ENCODE assay signal across 9 mouse cellular contexts in genomic region chr4:143379931-143380715, GRCm38 (mm10). TPM values are rescaled to one million over a fixed set of nuclear protein-coding genes. Genes with fewer than 3 reads are reported as not detected.
DNase-seq lines count a peak whose midpoint lies in the region; ATAC-seq lines count a peak whose summit lies in the region.
"Had no signal": no experiment of that assay in that cellular context is flagged by ENCODE, and none has a peak within 500 bp of the region (broad histone marks: within the 10 kb centered on the region; RNA-seq: fewer than 3 reads in every experiment).

No protein-coding gene starts in this region.

- no peak overlapping the region for H3K27ac ChIP-seq in heart, embryonic 15.5 days
- no peak overlapping the region for H3K27ac ChIP-seq in forebrain, embryonic 14.5 days (ENCODE audit: low read depth, low read length)
- H3K27ac ChIP-seq in midbrain, embryonic 12.5 days (replicated peaks): peak overlapping the region; percentile 57

- 0 out of 2 replicates have a peak overlapping the region, but pooled peaks have one; percentile 5 for H3K4me2 ChIP-seq in heart, embryonic 15.5 days
- no peak overlapping the region for H3K4me2 ChIP-seq in forebrain, embryonic 14.5 days (ENCODE audit: low read length)
- H3K4me2 ChIP-seq in midbrain, embryonic 12.5 days (replicated peaks): peak overlapping the region; percentile 40

- H3K36me3 ChIP-seq in heart, embryonic 15.5 days: no peaks in the 10 kb centered on the region
- no peaks in the 10 kb centered on the region for H3K36me3 ChIP-seq in forebrain, embryonic 14.5 days (ENCODE audit: control insufficient read depth, insufficient read depth, low read length)
- H3K36me3 ChIP-seq in midbrain, embryonic 12.5 days: no peaks in the 10 kb centered on the region

- intact Hi-C loops in heart, postnatal 25 days (cut with DNase I): loop anchor here (2.0 to 5.0 kb wide), 2 partner anchors 55 to 123 kb away; no protein-coding TSS in a partner anchor

- H3K9ac ChIP-seq in heart, embryonic 15.5 days: no peak overlapping the region
- H3K9ac ChIP-seq in forebrain, embryonic 14.5 days (ENCODE audit: low read length): no peak overlapping the region
- 0 out of 2 replicates have a peak overlapping the region, but pooled peaks have one; percentile 0 for H3K9ac ChIP-seq in midbrain, embryonic 12.5 days (replicated peaks)

- no peak for ATAC-seq in heart, embryonic 15.5 days (replicated peaks; ENCODE audit: insufficient number of reproducible peaks, insufficient read depth, low FRiP score, low read depth)
- ATAC-seq in forebrain, embryonic 14.5 days: peak; percentile 18; the same call in 1 of the 2 replicates
- ATAC-seq in midbrain, embryonic 12.5 days (ENCODE audit: low FRiP score, low read depth): peak; percentile 72

- H3K27me3 ChIP-seq in heart, embryonic 15.5 days: peaks cover 11% of the 10 kb centered on the region
- H3K27me3 ChIP-seq in forebrain, embryonic 14.5 days (replicated peaks; ENCODE audit: control insufficient read depth, insufficient read depth, low read length): no peaks in the 10 kb centered on the region
- peaks cover 7% of the 10 kb centered on the region; the same call in 1 of the 2 replicates for H3K27me3 ChIP-seq in midbrain, embryonic 12.5 days

- WGBS in heart, embryonic 15.5 days: 26% methylated on average over 15 of the region's 15 CpGs
- WGBS in forebrain, embryonic 14.5 days: 33% methylated on average over 15 of the region's 15 CpGs
- 21% methylated on average over 15 of the region's 15 CpGs for whole genome bisulfite sequencing in midbrain, embryonic 12.5 days

- no peaks in the 10 kb centered on the region for H3K9me3 ChIP-seq in heart, embryonic 15.5 days (replicated peaks)
- H3K9me3 ChIP-seq in forebrain, embryonic 14.5 days (replicated peaks; ENCODE audit: control insufficient read depth, low read length): no peaks in the 10 kb centered on the region
- H3K9me3 ChIP-seq in midbrain, embryonic 12.5 days: no peaks in the 10 kb centered on the region

- H3K4me1 ChIP-seq in heart, embryonic 15.5 days (replicated peaks): peaks cover 6% of the 10 kb centered on the region; the same call in 1 of the 2 replicates
- no peaks in the 10 kb centered on the region for H3K4me1 ChIP-seq in forebrain, embryonic 14.5 days (ENCODE audit: control insufficient read depth, insufficient read depth, low read length)
- peaks cover 18% of the 10 kb centered on the region for H3K4me1 ChIP-seq in midbrain, embryonic 12.5 days

- DNase-seq in heart, postnatal 25 days (ENCODE audit: low spot score): no peak
- DNase-seq in embryo, embryonic 10.5 days (ENCODE audit: low spot score): peak; percentile 72
- DNase-seq in forebrain, embryonic 14.5 days (ENCODE audit: low spot score): peak; percentile 14
- DNase-seq in right cerebral cortex, postnatal 14 days: no peak
- DNase-seq in gastrocnemius, adult 8-10 months (ENCODE audit: low spot score in 2 of 2): no peak
- DNase-seq in urinary bladder, postnatal 10 days (ENCODE audit: low spot score): no peak

- H3K4me3 ChIP-seq in heart, embryonic 15.5 days: no peak overlapping the region
- H3K4me3 ChIP-seq in forebrain, embryonic 14.5 days (ENCODE audit: low read depth, low read length): no peak overlapping the region
- H3K4me3 ChIP-seq in midbrain, embryonic 12.5 days: peak overlapping the region; percentile 5; the same call in 1 of the 2 replicates

RNA-seq across cellular contexts. Expression of gene Pramel1, which starts 14.1 kb away (rescaled TPM):
- not detected in 2 replicates for polyA plus RNA-seq in heart, embryonic 15.5 days (2015; fragmentation: Nextera tagmentation; extraction: Ambion mirVana)
- total RNA-seq in heart, postnatal 25 days (2021): not detected
- polyA plus RNA-seq in forebrain, embryonic 14.5 days (2014; fragmentation: Nextera tagmentation; extraction: Ambion mirVana): not detected in 2 replicates
- not detected in 2 replicates for polyA plus RNA-seq in midbrain, embryonic 12.5 days (2016; fragmentation: Nextera tagmentation; extraction: Ambion mirVana)
- not detected for total RNA-seq in gastrocnemius, adult 8-10 months (2022)
- total RNA-seq: hematopoietic stem cell, adult 5-6 weeks had no signal

RNA-seq across cellular contexts. Expression of gene Lrrc38, which starts 30.6 kb away (rescaled TPM):
- polyA plus RNA-seq in heart, embryonic 15.5 days (2015; fragmentation: Nextera tagmentation; extraction: Ambion mirVana): 0.11 and 0.25 TPM in 2 replicates
- under 1 TPM; 0.21 to 0.22 TPM for total RNA-seq in heart, postnatal 25 days (2021)
- polyA plus RNA-seq in forebrain, embryonic 14.5 days (2014; fragmentation: Nextera tagmentation; extraction: Ambion mirVana): 0.09 TPM in 1 of 2 replicates, not detected in the other
- polyA plus RNA-seq in midbrain, embryonic 12.5 days (2016; fragmentation: Nextera tagmentation; extraction: Ambion mirVana): 0.16 and 0.37 TPM in 2 replicates
- total RNA-seq in gastrocnemius, adult 8-10 months (2022): 10 to 100 TPM; 19.6 to 40.5 (median 28.9) TPM
- total RNA-seq: hematopoietic stem cell, adult 5-6 weeks had no signal

RNA-seq across cellular contexts. Expression of gene Pramef8, which starts 32.1 kb away (rescaled TPM):
- polyA plus RNA-seq in heart, embryonic 15.5 days (2015; fragmentation: Nextera tagmentation; extraction: Ambion mirVana): 11.0 and 13.1 TPM in 2 replicates
- 1 to 10 TPM; 9.1 to 9.3 TPM for total RNA-seq in heart, postnatal 25 days (2021)
- polyA plus RNA-seq in forebrain, embryonic 14.5 days (2014; fragmentation: Nextera tagmentation; extraction: Ambion mirVana): 15.6 and 16.3 TPM in 2 replicates
- 22.0 and 23.1 TPM in 2 replicates for polyA plus RNA-seq in midbrain, embryonic 12.5 days (2016; fragmentation: Nextera tagmentation; extraction: Ambion mirVana)
- 1 to 10 TPM; 6.2 to 9.2 (median 7.4) TPM for total RNA-seq in gastrocnemius, adult 8-10 months (2022)

Comparison
In these comparisons a context has a peak if more than half of its experiments do, and no peak if none do; other contexts are left out.
1. DNase-seq: peak in embryo, embryonic 10.5 days (single experiment) and forebrain, embryonic 14.5 days (single experiment); none in heart, postnatal 25 days (single experiment), right cerebral cortex, postnatal 14 days (single experiment), gastrocnemius, adult 8-10 months (0 of 2) and urinary bladder, postnatal 10 days (single experiment).